Mouse (Mus musculus): ENCODE measurements around the gene Pcgf2.

DNA sequence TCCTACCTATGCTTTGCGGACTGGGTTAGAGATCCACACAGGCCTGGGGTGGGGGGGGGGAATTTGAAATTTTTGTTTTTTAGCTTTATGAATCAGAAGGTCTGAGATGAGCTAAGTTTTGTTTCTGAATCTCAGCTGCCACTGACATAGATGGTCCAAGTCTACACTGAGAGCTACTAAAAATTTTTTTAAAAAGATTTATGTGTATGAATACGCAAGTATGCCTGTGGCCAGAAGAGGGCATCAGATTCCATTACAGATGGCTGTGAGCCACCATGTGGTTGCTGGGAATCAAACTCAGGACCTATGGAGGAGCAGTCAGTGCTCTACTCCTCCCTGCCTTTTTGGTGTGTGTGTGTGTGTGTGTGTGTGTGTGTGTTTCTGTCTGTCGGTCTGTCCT lies 14.1 kb upstream of the Pcgf2 start:
- TF ChIP-seq GATA1 (IDR thresholded peaks at IDR 0.05; ENCODE audit: low read length) (no peak), TAL1 (IDR thresholded peaks at IDR 0.05; ENCODE audit: low read length) (no peak)

All from erythroblast, embryonic 14.5 days (primary cell).